30 mouse cellular contexts compared by ENCODE assay signal in the genomic region with DNA sequence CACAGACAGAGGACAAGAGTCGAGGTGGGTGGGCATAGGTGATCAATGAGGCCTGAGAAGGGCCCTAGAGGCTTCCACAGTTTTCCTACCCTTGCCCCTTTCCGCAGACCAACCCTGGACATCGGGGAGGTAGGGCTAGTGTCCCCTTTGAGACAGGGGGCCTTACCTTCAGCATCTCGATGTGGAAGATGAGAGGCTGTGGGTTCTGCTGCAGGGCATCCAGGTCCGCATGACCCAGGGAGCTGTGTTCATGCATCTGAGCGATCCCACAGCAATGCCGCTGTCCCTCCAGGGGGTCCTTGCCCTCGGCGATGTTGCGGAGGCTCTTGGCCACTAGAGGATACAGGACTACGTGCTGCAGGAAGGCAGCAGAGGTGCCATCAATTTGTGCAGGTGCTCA. TPM values are rescaled to one million over a fixed set of nuclear protein-coding genes. Genes with fewer than 3 reads are reported as not detected.
"Had no signal": no experiment of that assay in that cellular context is flagged by ENCODE, and none has a peak within 500 bp of the region (broad histone marks: within the 10 kb centered on the region; RNA-seq: fewer than 3 reads in every experiment).

No protein-coding gene starts in this region.

- H3K27ac ChIP-seq: heart, embryonic 10.5 days; hindbrain, embryonic 13.5 days; hindbrain, embryonic 15.5 days; hindbrain, postnatal 0 days; kidney, postnatal 0 days; limb, embryonic 13.5 days; limb, embryonic 15.5 days had no signal

- H3K9me3 ChIP-seq: heart, embryonic 10.5 days; heart, embryonic 12.5 days; hindbrain, embryonic 13.5 days; hindbrain, embryonic 15.5 days; kidney, embryonic 15.5 days; limb, embryonic 13.5 days; limb, embryonic 15.5 days had no signal

- H3K4me2 ChIP-seq: heart, embryonic 12.5 days; hindbrain, embryonic 13.5 days; hindbrain, embryonic 15.5 days; kidney, embryonic 15.5 days; limb, embryonic 13.5 days; limb, embryonic 15.5 days had no signal

- H3K9ac ChIP-seq: forebrain, postnatal 0 days; heart, embryonic 12.5 days; hindbrain, embryonic 13.5 days; hindbrain, embryonic 15.5 days; kidney, embryonic 15.5 days; limb, embryonic 15.5 days had no signal

- H3K27me3 ChIP-seq: heart, embryonic 12.5 days; hindbrain, embryonic 13.5 days; hindbrain, embryonic 15.5 days; kidney, embryonic 15.5 days; limb, embryonic 13.5 days; limb, embryonic 15.5 days had no signal

- DNase-seq: forebrain, postnatal 0 days; gastrocnemius, postnatal 14 days; gastrocnemius, postnatal 36 days; heart, adult 18-20 months; heart, postnatal 10 days; heart, postnatal 36 days; kidney, adult 11 months; kidney, adult 2 months; kidney, adult 9 months; kidney, postnatal 14 days; kidney, postnatal 36 days; layer of hippocampus, adult 9-11 months; layer of hippocampus, postnatal 36 days; left cerebral cortex, postnatal 4 days had no signal

- ATAC-seq: forebrain, postnatal 0 days; hindbrain, postnatal 0 days had no signal

- H3K4me3 ChIP-seq: heart, embryonic 10.5 days; heart, embryonic 12.5 days; hindbrain, embryonic 13.5 days; hindbrain, embryonic 15.5 days; kidney, embryonic 15.5 days; limb, embryonic 13.5 days; limb, embryonic 15.5 days had no signal

RNA-seq across cellular contexts. Expression of a gene that starts 23.8 kb away (rescaled TPM):
- polyA plus RNA-seq: forebrain, postnatal 0 days; heart, embryonic 10.5 days; heart, embryonic 12.5 days; heart, embryonic 14.5 days; heart, embryonic 16.5 days; hindbrain, embryonic 11.5 days; hindbrain, embryonic 13.5 days; intestine, embryonic 14.5 days; kidney, embryonic 15.5 days; large intestine, adult 2 months; limb, embryonic 11.5 days; limb, embryonic 13.5 days; limb, embryonic 15.5 days had no signal

RNA-seq across cellular contexts. Expression of a gene that starts 28.0 kb away (rescaled TPM):
- polyA plus RNA-seq: heart, embryonic 10.5 days; heart, embryonic 14.5 days; heart, embryonic 16.5 days; hindbrain, embryonic 11.5 days; intestine, embryonic 14.5 days; limb, embryonic 11.5 days; liver, adult 2 months had no signal
